In genomic region chr4:54987256-54987655, GRCm38 (mm10) we compare ENCODE assay signal across 19 mouse cellular contexts.
"Had no signal": no experiment of that assay in that cellular context is flagged by ENCODE, and none has a peak within 500 bp of the region (broad histone marks: within the 10 kb centered on the region; RNA-seq: fewer than 3 reads in every experiment).

No protein-coding gene starts in this region.

- H3K9me3 ChIP-seq: liver, embryonic 15.5 days; lung, embryonic 15.5 days; midbrain, embryonic 13.5 days; midbrain, embryonic 15.5 days; neural tube, embryonic 12.5 days had no signal

- H3K27ac ChIP-seq: liver, embryonic 15.5 days; lung, embryonic 15.5 days; macrophage; midbrain, embryonic 13.5 days; midbrain, embryonic 15.5 days; neural tube, embryonic 12.5 days had no signal

- H3K4me2 ChIP-seq: liver, embryonic 15.5 days; lung, embryonic 15.5 days; midbrain, embryonic 11.5 days; midbrain, embryonic 13.5 days; midbrain, embryonic 15.5 days; neural tube, embryonic 12.5 days had no signal

- H3K9ac ChIP-seq: liver, embryonic 15.5 days; liver, postnatal 0 days; lung, embryonic 15.5 days; midbrain, embryonic 13.5 days; midbrain, embryonic 15.5 days; neural tube, embryonic 12.5 days had no signal

- H3K27me3 ChIP-seq: liver, embryonic 15.5 days; lung, embryonic 15.5 days; megakaryocyte, embryonic 14.5 days; midbrain, embryonic 13.5 days; midbrain, embryonic 15.5 days; neural tube, embryonic 12.5 days had no signal

- H3K36me3 ChIP-seq: liver, embryonic 15.5 days; lung, embryonic 15.5 days; midbrain, embryonic 15.5 days had no signal

- DNase-seq: liver, postnatal 0 days; lung, adult 2 months; lung, postnatal 14 days; lung, postnatal 36 days; right cerebral cortex, postnatal 14 days; right cerebral cortex, postnatal 4 days; spleen, adult 18-20 months; thymus, adult 2 months; thymus, postnatal 25 days; thymus, postnatal 4 days had no signal

- H3K4me1 ChIP-seq: liver, embryonic 15.5 days; lung, embryonic 15.5 days; megakaryocyte, embryonic 14.5 days had no signal

- ATAC-seq: liver, postnatal 0 days; lung, postnatal 0 days; midbrain, embryonic 13.5 days; midbrain, embryonic 15.5 days had no signal

- H3K4me3 ChIP-seq: liver, embryonic 15.5 days; lung, embryonic 15.5 days; megakaryocyte, embryonic 14.5 days; midbrain, embryonic 13.5 days; midbrain, embryonic 15.5 days; neural tube, embryonic 12.5 days had no signal
